ENCODE assay signal across 40 mouse cellular contexts in genomic region chr11:99392492-99392891, GRCm38 (mm10). TPM values are rescaled to one million over a fixed set of nuclear protein-coding genes. Genes with fewer than 3 reads are reported as not detected.
A peak's percentile ranks its signal among the peaks of the same experiment; 100 is the strongest.
DNase-seq lines count a peak whose midpoint lies in the region; ATAC-seq and TF ChIP-seq lines count a peak whose summit lies in the region.
"Had no signal": no experiment of that assay in that cellular context is flagged by ENCODE, and none has a peak within 500 bp of the region (broad histone marks: within the 10 kb centered on the region; RNA-seq: fewer than 3 reads in every experiment).

No protein-coding gene starts in this region.

- DNase-seq in frontal cortex, postnatal 14 days (ENCODE audit: low spot score in 2 of 2) = no peak
- DNase-seq in left cerebral cortex, postnatal 25 days (ENCODE audit: low spot score in 2 of 2) = peak; percentile 28 to 70
- DNase-seq in left cerebral cortex, adult 9 months (ENCODE audit: low spot score in 2 of 2) = no peak
- DNase-seq in lung, postnatal 0 days (ENCODE audit: low spot score) = no peak
- DNase-seq: B cell, adult 2 months; cerebellum, adult 11-12 months; cerebellum, postnatal 14 days; kidney, adult 2 months; lung, postnatal 10 days; retina, postnatal 1 day; thymus, postnatal 14 days had no signal

- H3K9me3 ChIP-seq in intestine, embryonic 15.5 days = no peaks in the 10 kb centered on the region
- no peaks in the 10 kb centered on the region for H3K9me3 ChIP-seq in stomach, embryonic 15.5 days
- H3K9me3 ChIP-seq in lung, postnatal 0 days (ENCODE audit: low read length) = no peaks in the 10 kb centered on the region
- H3K9me3 ChIP-seq in heart, embryonic 12.5 days (replicated peaks) = no peaks in the 10 kb centered on the region
- H3K9me3 ChIP-seq: embryonic facial prominence, embryonic 12.5 days; G1E; heart, embryonic 10.5 days; hindbrain, embryonic 10.5 days; midbrain, embryonic 10.5 days; neural tube, embryonic 13.5 days had no signal

- no peak overlapping the region for H3K9ac ChIP-seq in intestine, embryonic 15.5 days
- H3K9ac ChIP-seq in stomach, embryonic 15.5 days = no peak overlapping the region
- no peak overlapping the region for H3K9ac ChIP-seq in lung, postnatal 0 days (replicated peaks; ENCODE audit: low read depth)
- no peak overlapping the region for H3K9ac ChIP-seq in heart, embryonic 12.5 days
- H3K9ac ChIP-seq: embryonic facial prominence, embryonic 12.5 days; neural tube, embryonic 13.5 days had no signal

- ATAC-seq in frontal cortex, adult (ENCODE audit: low TSS enrichment) = peak; percentile 90
- ATAC-seq in intestine, embryonic 15.5 days = no peak
- no peak for ATAC-seq in stomach, embryonic 15.5 days (ENCODE audit: insufficient read depth, low FRiP score, low read depth)
- ATAC-seq in lung, postnatal 0 days = no peak
- ATAC-seq in heart, embryonic 12.5 days (ENCODE audit: insufficient number of reproducible peaks, low FRiP score) = no peak
- ATAC-seq: hindbrain, embryonic 16.5 days; midbrain, embryonic 16.5 days; Patski had no signal

- peak overlapping the region; percentile 32; the same call in 1 of the 2 replicates for H3K4me2 ChIP-seq in intestine, embryonic 15.5 days (replicated peaks)
- peak overlapping the region; percentile 14; the same call in 1 of the 2 replicates for H3K4me2 ChIP-seq in stomach, embryonic 15.5 days
- no peak overlapping the region for H3K4me2 ChIP-seq in lung, postnatal 0 days (replicated peaks; ENCODE audit: low read depth, low read length)
- H3K4me2 ChIP-seq in heart, embryonic 12.5 days = no peak overlapping the region
- H3K4me2 ChIP-seq: embryonic facial prominence, embryonic 12.5 days; neural tube, embryonic 13.5 days had no signal

- 58% methylated on average over 10 of the region's 10 CpGs for WGBS in intestine, embryonic 15.5 days
- WGBS in stomach, embryonic 15.5 days = 66% methylated on average over 10 of the region's 10 CpGs
- WGBS in lung, postnatal 0 days = 73% methylated on average over 10 of the region's 10 CpGs
- WGBS in heart, embryonic 12.5 days = 78% methylated on average over 10 of the region's 10 CpGs

- no peaks in the 10 kb centered on the region for H3K36me3 ChIP-seq in intestine, embryonic 15.5 days
- no peaks in the 10 kb centered on the region for H3K36me3 ChIP-seq in stomach, embryonic 15.5 days
- H3K36me3 ChIP-seq in lung, postnatal 0 days (ENCODE audit: insufficient read depth, low read length) = no peaks in the 10 kb centered on the region
- H3K36me3 ChIP-seq in heart, embryonic 12.5 days = 0 out of 2 replicates have a peak, but pooled peaks cover 2% of the 10 kb centered on the region
- H3K36me3 ChIP-seq: embryonic facial prominence, embryonic 12.5 days; neural tube, embryonic 13.5 days had no signal

- peak overlapping the region; percentile 46; the same call in 1 of the 2 replicates for H3K27ac ChIP-seq in intestine, embryonic 15.5 days
- peak overlapping the region; percentile 52 for H3K27ac ChIP-seq in stomach, embryonic 15.5 days
- no peak overlapping the region for H3K27ac ChIP-seq in lung, postnatal 0 days (ENCODE audit: low read length)
- H3K27ac ChIP-seq in heart, embryonic 12.5 days (ENCODE audit: poor library complexity, severe bottlenecking) = no peak overlapping the region
- H3K27ac ChIP-seq: embryonic facial prominence, embryonic 12.5 days; heart, embryonic 10.5 days; hindbrain, embryonic 10.5 days; kidney, postnatal 0 days; midbrain, embryonic 10.5 days; neural tube, embryonic 13.5 days had no signal

- intact Hi-C loops in left cerebral cortex, postnatal 25 days (cut with DNase I) = loop anchor here (1.0 kb wide), 1 partner anchor 25 kb away; no protein-coding TSS in a partner anchor

- no peak overlapping the region for H3K4me3 ChIP-seq in intestine, embryonic 15.5 days (replicated peaks)
- H3K4me3 ChIP-seq in stomach, embryonic 15.5 days (replicated peaks) = no peak overlapping the region
- no peak overlapping the region for H3K4me3 ChIP-seq in lung, postnatal 0 days (ENCODE audit: low read depth, low read length)
- no peak overlapping the region for H3K4me3 ChIP-seq in heart, embryonic 12.5 days
- H3K4me3 ChIP-seq: embryonic facial prominence, embryonic 12.5 days; heart, embryonic 10.5 days; hindbrain, embryonic 10.5 days; midbrain, embryonic 10.5 days; myocyte; neural tube, embryonic 13.5 days had no signal

- H3K4me1 ChIP-seq in intestine, embryonic 15.5 days (replicated peaks) = no peaks in the 10 kb centered on the region
- no peaks in the 10 kb centered on the region; the same call in 1 of the 2 replicates for H3K4me1 ChIP-seq in stomach, embryonic 15.5 days
- no peaks in the 10 kb centered on the region for H3K4me1 ChIP-seq in lung, postnatal 0 days (ENCODE audit: insufficient read depth, low read depth, low read length)
- H3K4me1 ChIP-seq in heart, embryonic 12.5 days (replicated peaks) = no peaks in the 10 kb centered on the region
- H3K4me1 ChIP-seq: embryonic facial prominence, embryonic 12.5 days; heart, embryonic 10.5 days; hindbrain, embryonic 10.5 days had no signal

- no peaks in the 10 kb centered on the region for H3K27me3 ChIP-seq in intestine, embryonic 15.5 days (replicated peaks)
- no peaks in the 10 kb centered on the region for H3K27me3 ChIP-seq in stomach, embryonic 15.5 days (replicated peaks)
- no peaks in the 10 kb centered on the region for H3K27me3 ChIP-seq in lung, postnatal 0 days (replicated peaks; ENCODE audit: insufficient read depth, low read length)
- H3K27me3 ChIP-seq in heart, embryonic 12.5 days (replicated peaks) = no peaks in the 10 kb centered on the region
- H3K27me3 ChIP-seq: embryonic facial prominence, embryonic 12.5 days; neural tube, embryonic 13.5 days; Patski had no signal

- no peak for TF ChIP-seq EP300 in lung, postnatal 0 days (IDR thresholded peaks at IDR 0.05)

- TF ChIP-seq CTCF in lung, postnatal 0 days (IDR thresholded peaks at IDR 0.05) = no peak

RNA-seq across cellular contexts. Expression of gene Krt10, which starts 3.3 kb away (rescaled TPM):
- total RNA-seq in left cerebral cortex, postnatal 25 days (2021) = 10 to 100 TPM; 10.6 to 11.7 TPM
- polyA plus RNA-seq in intestine, embryonic 15.5 days (2015; fragmentation: Nextera tagmentation; extraction: Ambion mirVana) = 18.3 and 21.2 TPM in 2 replicates
- 22.2 and 24.5 TPM in 2 replicates for polyA plus RNA-seq in stomach, embryonic 15.5 days (2015; fragmentation: Nextera tagmentation; extraction: Ambion mirVana)
- polyA plus RNA-seq in lung, postnatal 0 days (2015; fragmentation: Nextera tagmentation; extraction: Ambion mirVana) = 18.4 and 19.6 TPM in 2 replicates
- 16.6 and 18.8 TPM in 2 replicates for polyA plus RNA-seq in heart, embryonic 12.5 days (2016; fragmentation: Nextera tagmentation; extraction: Ambion mirVana)

RNA-seq across cellular contexts. Expression of gene Krt28, which starts 17.8 kb away (rescaled TPM):
- under 1 TPM in 1 of 2 experiments, not detected in 1; 0.34 TPM for total RNA-seq in left cerebral cortex, postnatal 25 days (2021)
- polyA plus RNA-seq in intestine, embryonic 15.5 days (2015; fragmentation: Nextera tagmentation; extraction: Ambion mirVana) = 0.09 TPM in 1 of 2 replicates, not detected in the other
- 0.08 TPM in 2 replicates for polyA plus RNA-seq in stomach, embryonic 15.5 days (2015; fragmentation: Nextera tagmentation; extraction: Ambion mirVana)
- polyA plus RNA-seq in lung, postnatal 0 days (2015; fragmentation: Nextera tagmentation; extraction: Ambion mirVana) = 0.17 and 0.19 TPM in 2 replicates
- polyA plus RNA-seq in heart, embryonic 12.5 days (2016; fragmentation: Nextera tagmentation; extraction: Ambion mirVana) = 0.12 and 0.20 TPM in 2 replicates
- total RNA-seq: adrenal gland, adult 18-20 months; gastrocnemius, adult 8-10 months; liver, adult 2 months had no signal
- polyA plus RNA-seq: frontal cortex, adult 2 months; G1E; gonadal fat pad, adult 2 months; kidney, adult 2 months; kidney, postnatal 0 days; liver, adult 2 months; liver, embryonic 16.5 days; Patski; spleen, adult 2 months had no signal

RNA-seq across cellular contexts. Expression of gene Krt12, which starts 29.6 kb away (rescaled TPM):
- 10 to 100 TPM; 10.3 TPM for total RNA-seq in left cerebral cortex, postnatal 25 days (2021)
- polyA plus RNA-seq in intestine, embryonic 15.5 days (2015; fragmentation: Nextera tagmentation; extraction: Ambion mirVana) = not detected in 2 replicates
- polyA plus RNA-seq in stomach, embryonic 15.5 days (2015; fragmentation: Nextera tagmentation; extraction: Ambion mirVana) = 0.09 TPM in 1 of 2 replicates, not detected in the other
- polyA plus RNA-seq in lung, postnatal 0 days (2015; fragmentation: Nextera tagmentation; extraction: Ambion mirVana) = not detected in 2 replicates
- polyA plus RNA-seq in heart, embryonic 12.5 days (2016; fragmentation: Nextera tagmentation; extraction: Ambion mirVana) = not detected in 2 replicates
- total RNA-seq: adrenal gland, adult 18-20 months; adrenal gland, postnatal 4 days; CH12.LX; G1E; liver, adult 2 months had no signal
- polyA plus RNA-seq: embryonic facial prominence, embryonic 12.5 days; G1E; gonadal fat pad, adult 2 months; heart, embryonic 10.5 days; heart, postnatal 0 days; kidney, adult 2 months; kidney, postnatal 0 days; limb, embryonic 11.5 days; liver, adult 2 months; midbrain, embryonic 10.5 days; myocyte; Patski; testis, adult 2 months had no signal

RNA-seq across cellular contexts. Expression of gene Krt27, which starts 41.6 kb away (rescaled TPM):
- not detected for total RNA-seq in left cerebral cortex, postnatal 25 days (2021)
- not detected in 2 replicates for polyA plus RNA-seq in intestine, embryonic 15.5 days (2015; fragmentation: Nextera tagmentation; extraction: Ambion mirVana)
- not detected in 2 replicates for polyA plus RNA-seq in stomach, embryonic 15.5 days (2015; fragmentation: Nextera tagmentation; extraction: Ambion mirVana)
- polyA plus RNA-seq in lung, postnatal 0 days (2015; fragmentation: Nextera tagmentation; extraction: Ambion mirVana) = not detected in 2 replicates
- polyA plus RNA-seq in heart, embryonic 12.5 days (2016; fragmentation: Nextera tagmentation; extraction: Ambion mirVana) = 0.12 TPM in 1 of 2 replicates, not detected in the other
- total RNA-seq: adrenal gland, adult 18-20 months; adrenal gland, postnatal 4 days; CH12.LX; G1E; gastrocnemius, adult 8-10 months; left cerebral cortex, adult 8-10 months; liver, adult 2 months had no signal
- polyA plus RNA-seq: embryonic facial prominence, embryonic 12.5 days; frontal cortex, adult 2 months; G1E; gonadal fat pad, adult 2 months; heart, embryonic 10.5 days; heart, postnatal 0 days; hindbrain, embryonic 10.5 days; kidney, adult 2 months; kidney, postnatal 0 days; large intestine, adult 2 months; limb, embryonic 11.5 days; liver, adult 2 months; liver, embryonic 16.5 days; midbrain, embryonic 10.5 days; midbrain, embryonic 16.5 days; myocyte; Patski; spleen, adult 2 months; testis, adult 2 months had no signal

RNA-seq across cellular contexts. Expression of gene Krt20, which starts 45.5 kb away (rescaled TPM):
- total RNA-seq in left cerebral cortex, postnatal 25 days (2021) = not detected
- 64.3 and 72.9 TPM in 2 replicates for polyA plus RNA-seq in intestine, embryonic 15.5 days (2015; fragmentation: Nextera tagmentation; extraction: Ambion mirVana)
- 17.1 and 19.7 TPM in 2 replicates for polyA plus RNA-seq in stomach, embryonic 15.5 days (2015; fragmentation: Nextera tagmentation; extraction: Ambion mirVana)
- polyA plus RNA-seq in lung, postnatal 0 days (2015; fragmentation: Nextera tagmentation; extraction: Ambion mirVana) = 0.27 and 0.31 TPM in 2 replicates
- 3.6 and 4.1 TPM in 2 replicates for polyA plus RNA-seq in heart, embryonic 12.5 days (2016; fragmentation: Nextera tagmentation; extraction: Ambion mirVana)
- total RNA-seq: CH12.LX; G1E; left cerebral cortex, adult 8-10 months had no signal
- polyA plus RNA-seq: G1E, myocyte, Patski had no signal

Comparison
In these comparisons a context has a peak if more than half of its experiments do, and no peak if none do; other contexts are left out.
1. DNase-seq: peak in left cerebral cortex, postnatal 25 days (2 of 2); none in frontal cortex, postnatal 14 days (0 of 2), left cerebral cortex, adult 9 months (0 of 2) and lung, postnatal 0 days (single experiment).
2. H3K27ac ChIP-seq: peak in intestine, embryonic 15.5 days (single experiment) and stomach, embryonic 15.5 days (single experiment); none in lung, postnatal 0 days (single experiment) and heart, embryonic 12.5 days (single experiment).
3. H3K4me2 ChIP-seq: peak in intestine, embryonic 15.5 days (single experiment) and stomach, embryonic 15.5 days (single experiment); none in lung, postnatal 0 days (single experiment) and heart, embryonic 12.5 days (single experiment).